Mouse (Mus musculus): Measurements from ENCODE around the gene Gramd2. TPM values are rescaled to one million over a fixed set of nuclear protein-coding genes. Genes with fewer than 3 reads are reported as not detected.

The Gramd2 gene
- 5.1 and 6.1 TPM in 2 replicates for polyA plus RNA-seq (2015; fragmentation: Nextera tagmentation; extraction: Ambion mirVana)

- Histone ChIP-seq H3K4me3 (ENCODE audit: low read depth, low read length) (peak within 1 kb of the TSS; percentile 60), H3K27me3 (ENCODE audit: control insufficient read depth, insufficient read depth, low read depth, low read length) (peaks cover 5% of the 10 kb centered on the region; the same call in 1 of the 2 replicates), H3K4me1 (ENCODE audit: control insufficient read depth, insufficient read depth, low read length) (peaks cover 4% of the 10 kb centered on the region), H3K9ac (ENCODE audit: low read depth, low read length) (peak within 1 kb of the TSS; percentile 73), H3K9me3 (replicated peaks; ENCODE audit: control insufficient read depth, low read length, poor library complexity, severe bottlenecking) (no peaks in the 10 kb centered on the region), H3K4me2 (ENCODE audit: low read length) (peak within 1 kb of the TSS; percentile 79), H3K36me3 (ENCODE audit: control insufficient read depth, insufficient read depth, low read length) (peaks cover 20% of the 10 kb centered on the region), H3K27ac (ENCODE audit: low read length) (0 out of 2 replicates have a peak within 1 kb of the TSS, but pooled peaks have one; percentile 13)
- WGBS: 1% methylated on average over 47 of the region's 47 CpGs
- ATAC-seq: peak; percentile 97
These were observed at the start of gene Gramd2 for GRCm38 (mm10) chr9:59679678-59680533. Gene Gramd2 (plus strand): TSS chr9:59680144.

GRCm38 (mm10) chr9:59638372-59638771, 41.6 kb upstream of the Gramd2 start:
- Histone ChIP-seq H3K4me3 (ENCODE audit: low read depth, low read length) (no peak overlapping the region), H3K36me3 (ENCODE audit: control insufficient read depth, insufficient read depth, low read length) (peaks cover 48% of the 10 kb centered on the region), H3K27ac (ENCODE audit: low read length) (no peak overlapping the region), H3K4me2 (ENCODE audit: low read length) (no peak overlapping the region), H3K27me3 (ENCODE audit: control insufficient read depth, insufficient read depth, low read depth, low read length) (no peaks in the 10 kb centered on the region), H3K9me3 (replicated peaks; ENCODE audit: control insufficient read depth, low read length, poor library complexity, severe bottlenecking) (no peaks in the 10 kb centered on the region), H3K4me1 (ENCODE audit: control insufficient read depth, insufficient read depth, low read length) (no peaks in the 10 kb centered on the region), H3K9ac (ENCODE audit: low read depth, low read length) (no peak overlapping the region)
- ATAC-seq: no peak
- WGBS: 88% methylated on average over 1 of the region's 1 CpGs

- Histone ChIP-seq H3K27me3 (ENCODE audit: control insufficient read depth, insufficient read depth, low read depth, low read length) (no peaks in the 10 kb centered on the region), H3K4me1 (ENCODE audit: control insufficient read depth, insufficient read depth, low read length) (no peaks in the 10 kb centered on the region), H3K4me3 (ENCODE audit: low read depth, low read length) (no peak overlapping the region), H3K4me2 (ENCODE audit: low read length) (no peak overlapping the region), H3K9me3 (replicated peaks; ENCODE audit: control insufficient read depth, low read length, poor library complexity, severe bottlenecking) (no peaks in the 10 kb centered on the region), H3K9ac (ENCODE audit: low read depth, low read length) (no peak overlapping the region), H3K36me3 (ENCODE audit: control insufficient read depth, insufficient read depth, low read length) (peaks cover 42% of the 10 kb centered on the region), H3K27ac (ENCODE audit: low read length) (no peak overlapping the region)
- WGBS: 95% methylated on average over 4 of the region's 4 CpGs
- ATAC-seq: no peak
These were observed 40.0 kb upstream of the Gramd2 start for GRCm38 (mm10) chr9:59639936-59640335.

GRCm38 (mm10) chr9:59641320-59641719, 38.6 kb upstream of the Gramd2 start:
- no peak for ATAC-seq
- 81% methylated on average over 2 of the region's 2 CpGs for WGBS
- no peak overlapping the region for H3K4me3 ChIP-seq (ENCODE audit: low read depth, low read length)
- H3K27ac ChIP-seq (ENCODE audit: low read length): no peak overlapping the region
- no peaks in the 10 kb centered on the region for H3K27me3 ChIP-seq (ENCODE audit: control insufficient read depth, insufficient read depth, low read depth, low read length)
- no peak overlapping the region for H3K9ac ChIP-seq (ENCODE audit: low read depth, low read length)
- no peaks in the 10 kb centered on the region for H3K4me1 ChIP-seq (ENCODE audit: control insufficient read depth, insufficient read depth, low read length)
- H3K4me2 ChIP-seq (ENCODE audit: low read length): no peak overlapping the region
- H3K36me3 ChIP-seq (ENCODE audit: control insufficient read depth, insufficient read depth, low read length): peaks cover 38% of the 10 kb centered on the region
- no peaks in the 10 kb centered on the region for H3K9me3 ChIP-seq (replicated peaks; ENCODE audit: control insufficient read depth, low read length, poor library complexity, severe bottlenecking)

- WGBS: over 99% methylated on average over 4 of the region's 4 CpGs
- Histone ChIP-seq H3K27ac (ENCODE audit: low read length) (no peak overlapping the region), H3K36me3 (ENCODE audit: control insufficient read depth, insufficient read depth, low read length) (peaks cover 21% of the 10 kb centered on the region)
These were observed 30.0 kb upstream of the Gramd2 start for GRCm38 (mm10) chr9:59649911-59650310.

GRCm38 (mm10) chr9:59653371-59653770, 26.6 kb upstream of the Gramd2 start:
- Histone ChIP-seq H3K4me1 (ENCODE audit: control insufficient read depth, insufficient read depth, low read length) (peaks cover 3% of the 10 kb centered on the region), H3K4me2 (ENCODE audit: low read length) (no peak overlapping the region), H3K36me3 (ENCODE audit: control insufficient read depth, insufficient read depth, low read length) (peaks cover 18% of the 10 kb centered on the region), H3K27ac (ENCODE audit: low read length) (no peak overlapping the region), H3K4me3 (ENCODE audit: low read depth, low read length) (no peak overlapping the region), H3K9me3 (replicated peaks; ENCODE audit: control insufficient read depth, low read length, poor library complexity, severe bottlenecking) (no peaks in the 10 kb centered on the region), H3K27me3 (ENCODE audit: control insufficient read depth, insufficient read depth, low read depth, low read length) (no peaks in the 10 kb centered on the region), H3K9ac (ENCODE audit: low read depth, low read length) (no peak overlapping the region)
- WGBS: 39% methylated on average over 3 of the region's 3 CpGs
- ATAC-seq: no peak

More at GRCm38 (mm10) chr9:59649911-59650310, 30.0 kb upstream of the Gramd2 start:
- ATAC-seq: no peak
- Histone ChIP-seq H3K9ac (ENCODE audit: low read depth, low read length) (no peak overlapping the region), H3K4me2 (ENCODE audit: low read length) (no peak overlapping the region), H3K9me3 (replicated peaks; ENCODE audit: control insufficient read depth, low read length, poor library complexity, severe bottlenecking) (no peaks in the 10 kb centered on the region), H3K4me3 (ENCODE audit: low read depth, low read length) (no peak overlapping the region), H3K27me3 (ENCODE audit: control insufficient read depth, insufficient read depth, low read depth, low read length) (no peaks in the 10 kb centered on the region), H3K4me1 (ENCODE audit: control insufficient read depth, insufficient read depth, low read length) (no peaks in the 10 kb centered on the region)

- no peak for ATAC-seq
- no peak overlapping the region for H3K27ac ChIP-seq (ENCODE audit: low read length)
- peaks cover 12% of the 10 kb centered on the region for H3K36me3 ChIP-seq (ENCODE audit: control insufficient read depth, insufficient read depth, low read length)
- WGBS: 94% methylated on average over 2 of the region's 2 CpGs
- no peak overlapping the region for H3K9ac ChIP-seq (ENCODE audit: low read depth, low read length)
- peaks cover 14% of the 10 kb centered on the region for H3K4me1 ChIP-seq (ENCODE audit: control insufficient read depth, insufficient read depth, low read length)
- H3K27me3 ChIP-seq (ENCODE audit: control insufficient read depth, insufficient read depth, low read depth, low read length): no peaks in the 10 kb centered on the region
- no peak overlapping the region for H3K4me2 ChIP-seq (ENCODE audit: low read length)
- no peak overlapping the region for H3K4me3 ChIP-seq (ENCODE audit: low read depth, low read length)
- no peaks in the 10 kb centered on the region for H3K9me3 ChIP-seq (replicated peaks; ENCODE audit: control insufficient read depth, low read length, poor library complexity, severe bottlenecking)
These were observed 25.4 kb upstream of the Gramd2 start for GRCm38 (mm10) chr9:59654450-59654983.

- peak within 1 kb of the TSS; percentile 97 for H3K27ac ChIP-seq (ENCODE audit: low read length)
- H3K9me3 ChIP-seq (replicated peaks; ENCODE audit: control insufficient read depth, low read length, poor library complexity, severe bottlenecking): no peaks in the 10 kb centered on the region
- WGBS: 0% methylated on average over 46 of the region's 46 CpGs
- H3K9ac ChIP-seq (ENCODE audit: low read depth, low read length): peak within 1 kb of the TSS; percentile 90
- peaks cover 3% of the 10 kb centered on the region; the same call in 1 of the 2 replicates for H3K36me3 ChIP-seq (ENCODE audit: control insufficient read depth, insufficient read depth, low read length)
- H3K27me3 ChIP-seq (ENCODE audit: control insufficient read depth, insufficient read depth, low read depth, low read length): no peaks in the 10 kb centered on the region
- H3K4me2 ChIP-seq (ENCODE audit: low read length): peak within 1 kb of the TSS; percentile 82
- peaks cover 30% of the 10 kb centered on the region for H3K4me1 ChIP-seq (ENCODE audit: control insufficient read depth, insufficient read depth, low read length)
- H3K4me3 ChIP-seq (ENCODE audit: low read depth, low read length): peak within 1 kb of the TSS; percentile 72
- peak; percentile 89 for ATAC-seq
These were observed 23.8 kb upstream of the Gramd2 start, which contains the start of gene Pkm for GRCm38 (mm10) chr9:59655958-59656634. Gene Pkm (plus strand): TSS chr9:59656368.
